Mouse (Mus musculus) kidney, embryonic 14.5 days (tissue): Measurements from ENCODE around the gene Agap3. TPM values are rescaled to one million over a fixed set of nuclear protein-coding genes. Genes with fewer than 3 reads are reported as not detected.
A peak's percentile ranks its signal among the peaks of the same experiment; 100 is the strongest.

Source experiments
- ATAC-seq: fragments of 200-750 bp; cut with Nextera tagmentation; 2 replicates; pipeline ENCODE4 v1.8.0; 2017; ENCODE audit warnings: moderate number of reproducible peaks, mild to moderate bottlenecking, moderate TSS enrichment, moderate library complexity; ENCODE audit not compliant: low FRiP score, low TSS enrichment
- H3K27ac ChIP-seq: fragments of 300-500 bp; sonication (generic); 2 replicates; pipeline ENCODE4 v1.5.1; 2014; ENCODE audit warnings: low read depth, mild to moderate bottlenecking, low read length, moderate library complexity, mixed read lengths
- H3K27me3 ChIP-seq: fragments of 300-500 bp; sonication (generic); 2 replicates; pipeline ENCODE4 v1.6.1; 2014; ENCODE audit warnings: mild to moderate bottlenecking, low read length; ENCODE audit not compliant: control insufficient read depth, insufficient read depth
- H3K36me3 ChIP-seq: fragments of 300-500 bp; sonication (generic); 2 replicates; pipeline ENCODE4 v1.6.1; 2014; ENCODE audit warnings: low read length, mixed read lengths; ENCODE audit not compliant: control insufficient read depth, insufficient read depth
- H3K4me1 ChIP-seq: fragments of 300-500 bp; sonication (generic); 2 replicates; pipeline ENCODE4 v1.6.1; 2014; ENCODE audit warnings: low read length, mixed read lengths; ENCODE audit not compliant: control insufficient read depth, insufficient read depth
- H3K4me2 ChIP-seq: fragments of 300-500 bp; sonication (generic); replicated peaks from 2 replicates; pipeline ENCODE4 v1.6.1; 2014; ENCODE audit warnings: low read depth, mild to moderate bottlenecking, low read length
- H3K4me3 ChIP-seq: fragments of 300-500 bp; sonication (generic); 2 replicates; pipeline ENCODE4 v1.5.1; 2014; ENCODE audit warnings: mild to moderate bottlenecking, low read length
- H3K9ac ChIP-seq: fragments of 300-500 bp; sonication (generic); 2 replicates; pipeline ENCODE4 v1.6.1; 2014; ENCODE audit warnings: low read depth, mild to moderate bottlenecking, low read length, moderate library complexity
- H3K9me3 ChIP-seq: fragments of 300-500 bp; sonication (generic); 2 replicates; pipeline ENCODE4 v1.6.1; 2016; ENCODE audit warnings: low read length; ENCODE audit not compliant: control insufficient read depth
- WGBS: fragments of 180-500 bp; shearing (Covaris S2); extraction: QIAGEN DNeasy Blood & Tissue Kit; methylation state at CpG from one replicate; pipeline ENCODE4 v1.1.7; 2014; 5-methylcytosine and 5-hydroxymethylcytosine counted together
- polyA plus RNA-seq: library from polyadenylated mRNA; unstranded; fragments of >200 nt; fragmentation: Nextera tagmentation; extraction: Ambion mirVana; gene quantifications from 2 replicates; pipeline ENCODE4 v1.2.1, GENCODE M21; 2014

Gene Agap3
- polyA plus RNA-seq, 1 experiment from 2014 or later, result 24.7 TPM

DNA sequence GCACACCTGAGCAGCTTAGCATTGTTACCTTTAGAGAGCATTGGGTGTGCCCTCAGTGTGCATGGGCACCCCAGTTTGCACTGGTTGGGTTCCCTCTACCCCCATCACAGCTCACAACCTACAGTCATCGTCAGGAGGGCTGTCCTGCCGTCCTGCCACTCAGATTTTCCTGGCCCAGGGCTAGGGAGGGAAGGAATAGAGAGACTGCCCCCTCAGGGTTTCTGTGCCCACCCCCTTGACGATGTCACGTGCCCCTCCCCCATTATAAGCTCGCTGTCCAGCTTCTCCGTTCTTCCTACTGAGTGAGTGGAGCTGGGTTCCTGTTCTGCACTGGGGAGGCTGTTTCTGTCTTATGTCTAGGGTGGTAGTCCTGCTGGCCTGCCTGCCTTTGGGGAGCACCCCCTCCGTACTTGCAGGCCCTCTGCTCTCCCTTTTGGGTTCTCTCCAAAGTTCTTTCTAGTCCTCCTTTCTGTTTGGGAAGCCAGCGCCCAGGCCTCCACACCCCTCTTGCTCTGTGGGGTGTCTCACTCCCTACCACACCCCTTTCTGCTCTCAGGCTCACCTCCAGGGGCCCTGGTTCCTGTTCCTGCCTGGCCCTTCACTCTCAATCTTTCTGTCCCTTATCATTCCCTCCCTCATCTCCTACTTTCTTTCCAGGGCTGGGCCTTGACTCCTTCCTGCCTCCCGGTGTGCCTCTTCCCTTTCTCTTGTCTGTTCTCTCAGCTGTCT lies 25.3 kb upstream of the Agap3 start:
- H3K9me3 ChIP-seq, result no peaks in the 10 kb centered on the region
- H3K4me1 ChIP-seq, result peaks cover 31% of the 10 kb centered on the region
- no peak for ATAC-seq
- peak overlapping the region; percentile 86 for H3K4me2 ChIP-seq
- H3K36me3 ChIP-seq, result peaks cover 25% of the 10 kb centered on the region
- H3K27me3 ChIP-seq, result no peaks in the 10 kb centered on the region
- H3K27ac ChIP-seq, result no peak overlapping the region
- 9% methylated on average over 9 of the region's 9 CpGs for WGBS
- H3K9ac ChIP-seq, result peak overlapping the region; percentile 66; the same call in 1 of the 2 replicates
- H3K4me3 ChIP-seq, result peak overlapping the region; percentile 63

DNA sequence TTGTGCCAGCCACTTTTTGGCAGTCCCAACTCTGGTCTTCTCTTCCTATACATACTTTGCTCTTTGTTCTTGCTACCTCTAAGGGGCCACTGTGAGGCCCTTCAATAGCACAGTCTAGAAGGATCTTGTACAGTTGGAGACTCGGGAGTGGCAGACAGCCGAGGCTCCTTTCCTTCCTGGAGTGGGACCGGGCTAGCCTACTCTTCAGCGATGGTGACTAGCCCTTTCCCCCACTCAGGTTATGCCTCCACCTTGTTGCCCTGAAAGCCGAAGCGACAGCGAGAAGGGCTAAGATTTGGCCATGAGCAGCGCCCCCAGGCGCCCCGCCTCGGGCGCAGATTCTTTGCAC lies 24.7 kb upstream of the Agap3 start:
- peak overlapping the region; percentile 49; the same call in 1 of the 2 replicates for H3K27ac ChIP-seq
- no peak for ATAC-seq

DNA sequence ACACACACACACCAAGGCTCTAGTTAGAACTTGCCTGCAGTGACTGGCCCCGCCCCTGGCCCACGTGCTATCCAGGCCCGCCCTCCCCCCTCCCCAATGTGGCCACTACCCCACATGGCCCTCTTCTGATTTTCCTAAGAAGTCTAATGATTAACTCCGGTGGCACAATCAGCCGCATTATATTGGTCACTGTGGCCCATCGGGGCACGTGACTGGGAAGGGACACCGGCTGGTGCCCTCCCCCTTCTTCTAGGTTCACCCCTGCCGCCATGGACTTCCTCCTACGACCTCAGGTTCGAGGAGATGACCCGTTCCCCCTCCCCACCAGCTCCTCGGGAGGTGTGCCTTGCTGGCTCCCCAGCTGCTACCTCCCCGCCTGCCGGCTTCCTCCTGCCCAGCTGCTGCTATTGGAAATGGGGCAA lies 24.0 kb upstream of the Agap3 start:
- 7% methylated on average over 15 of the region's 15 CpGs for WGBS
- Histone ChIP-seq H3K4me3 (peak overlapping the region; percentile 22; the same call in 1 of the 2 replicates), H3K27me3 (no peaks in the 10 kb centered on the region)

More for the DNA sequence above, 24.7 kb upstream of the Agap3 start:
- Histone ChIP-seq H3K4me3 (peak overlapping the region; percentile 63; the same call in 1 of the 2 replicates), H3K36me3 (peaks cover 30% of the 10 kb centered on the region), H3K9ac (peak overlapping the region; percentile 9; the same call in 1 of the 2 replicates), H3K4me1 (peaks cover 31% of the 10 kb centered on the region), H3K27me3 (no peaks in the 10 kb centered on the region), H3K4me2 (peak overlapping the region; percentile 86), H3K9me3 (no peaks in the 10 kb centered on the region)
- WGBS, result 20% methylated on average over 12 of the region's 12 CpGs

DNA sequence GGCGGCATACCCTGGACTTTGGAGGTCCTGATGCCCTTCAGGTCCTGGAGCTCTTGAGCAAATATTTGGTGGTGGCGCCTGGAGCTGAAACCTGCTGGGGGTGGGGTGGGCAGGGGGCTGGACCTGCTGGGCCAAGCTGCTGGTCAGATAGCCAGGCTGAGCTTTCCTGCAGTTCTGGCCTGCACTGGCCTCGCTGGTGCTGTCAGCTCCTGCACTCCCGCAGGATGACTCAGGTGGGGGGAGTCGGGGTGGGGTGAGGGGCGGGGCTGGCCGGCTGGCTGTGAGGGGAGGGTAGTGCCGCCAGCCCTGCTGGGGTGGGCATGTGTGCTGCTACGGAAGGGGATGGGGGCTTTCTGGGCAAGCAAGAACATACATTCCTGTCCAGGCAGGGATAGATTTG lies 23.4 kb upstream of the Agap3 start:
- peak overlapping the region; percentile 38; the same call in 1 of the 2 replicates for H3K27ac ChIP-seq

More for the DNA sequence above, 24.0 kb upstream of the Agap3 start:
- Histone ChIP-seq H3K4me2 (peak overlapping the region; percentile 34), H3K9me3 (no peaks in the 10 kb centered on the region), H3K27ac (peak overlapping the region; percentile 38; the same call in 1 of the 2 replicates), H3K4me1 (peaks cover 25% of the 10 kb centered on the region), H3K36me3 (peaks cover 37% of the 10 kb centered on the region), H3K9ac (peak overlapping the region; percentile 38)
- 0 out of 2 replicates have a peak, but pooled peaks have one; percentile 2 for ATAC-seq

DNA sequence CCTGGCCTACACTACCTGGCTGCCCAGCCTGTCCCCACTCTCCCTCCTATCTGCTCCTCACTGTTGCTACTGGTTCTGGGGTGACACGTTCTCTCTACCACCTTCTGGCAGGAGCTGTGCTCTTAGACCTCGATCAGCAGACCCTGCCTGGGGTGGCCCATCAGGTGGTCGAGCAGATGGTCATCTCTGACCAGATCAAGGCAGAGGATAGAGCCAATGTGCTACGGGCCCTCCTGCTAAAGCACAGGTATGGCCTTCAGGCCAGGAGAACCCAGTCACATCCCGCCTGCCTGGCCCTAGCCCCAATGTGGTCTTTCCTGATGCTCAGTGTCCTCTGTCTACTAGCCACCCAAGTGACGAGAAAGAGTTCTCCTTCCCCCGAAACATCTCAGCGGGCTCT lies 18.0 kb upstream of the Agap3 start:
- H3K4me2 ChIP-seq, result no peak overlapping the region
- ATAC-seq, result no peak
- H3K36me3 ChIP-seq, result peaks cover 90% of the 10 kb centered on the region
- H3K9ac ChIP-seq, result no peak overlapping the region
- no peaks in the 10 kb centered on the region for H3K9me3 ChIP-seq
- H3K27me3 ChIP-seq, result no peaks in the 10 kb centered on the region
- H3K4me3 ChIP-seq, result no peak overlapping the region
- H3K27ac ChIP-seq, result no peak overlapping the region
- 90% methylated on average over 8 of the region's 8 CpGs for WGBS
- no peaks in the 10 kb centered on the region for H3K4me1 ChIP-seq

More for the DNA sequence above, 23.4 kb upstream of the Agap3 start:
- no peaks in the 10 kb centered on the region for H3K9me3 ChIP-seq
- peaks cover 25% of the 10 kb centered on the region for H3K4me1 ChIP-seq
- H3K4me3 ChIP-seq, result peak overlapping the region; percentile 22; the same call in 1 of the 2 replicates
- 22% methylated on average over 9 of the region's 9 CpGs for WGBS
- peaks cover 43% of the 10 kb centered on the region for H3K36me3 ChIP-seq
- no peaks in the 10 kb centered on the region for H3K27me3 ChIP-seq
- no peak for ATAC-seq
- H3K9ac ChIP-seq, result peak overlapping the region; percentile 38
- peak overlapping the region; percentile 34 for H3K4me2 ChIP-seq

DNA sequence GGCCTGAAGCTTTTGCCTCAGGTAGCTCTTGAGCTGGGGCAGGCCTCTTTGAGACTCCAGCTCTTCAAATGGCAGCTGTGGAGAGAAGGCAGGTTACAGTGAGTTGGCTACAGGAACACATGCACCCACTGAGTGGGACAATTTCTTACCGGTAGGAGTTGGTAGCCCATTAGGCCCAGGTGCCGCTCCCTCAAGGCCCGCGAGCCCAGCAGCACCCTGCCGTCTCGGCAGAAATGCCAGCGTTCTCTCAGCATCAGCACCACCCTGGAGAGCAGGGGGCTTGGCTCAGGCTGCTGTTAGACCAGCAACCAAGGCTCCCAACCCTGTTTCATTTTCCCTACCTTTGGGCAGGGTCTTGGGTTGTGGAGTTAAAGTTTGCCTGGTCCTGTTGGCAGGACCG lies 10.8 kb upstream of the Agap3 start:
- no peak for ATAC-seq
- peaks cover 68% of the 10 kb centered on the region for H3K36me3 ChIP-seq
- H3K4me3 ChIP-seq, result no peak overlapping the region
- no peaks in the 10 kb centered on the region for H3K9me3 ChIP-seq
- H3K4me2 ChIP-seq, result no peak overlapping the region
- H3K27me3 ChIP-seq, result no peaks in the 10 kb centered on the region
- H3K4me1 ChIP-seq, result peaks cover 12% of the 10 kb centered on the region
- WGBS, result 93% methylated on average over 8 of the region's 8 CpGs
- no peak overlapping the region for H3K27ac ChIP-seq
- no peak overlapping the region for H3K9ac ChIP-seq

DNA sequence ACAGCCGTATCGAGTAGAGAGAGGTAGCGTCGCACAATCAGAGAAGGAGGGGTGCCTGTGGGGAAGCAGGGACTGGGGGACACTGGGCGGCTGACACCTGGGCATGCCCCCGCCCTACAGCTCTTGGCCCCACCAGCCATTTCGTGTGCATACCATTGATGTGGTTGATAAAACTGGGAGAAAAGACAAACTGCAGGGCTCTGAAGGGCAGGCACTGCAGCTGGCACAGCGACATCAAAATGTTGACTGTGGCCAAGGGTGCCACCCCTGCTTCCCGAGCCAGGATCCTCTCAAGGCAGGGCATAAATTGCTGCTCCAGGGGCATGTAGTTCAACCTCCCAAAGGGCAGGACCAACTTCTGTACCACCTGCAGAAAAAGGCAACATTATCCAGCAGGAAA lies 9.9 kb upstream of the Agap3 start:
- Histone ChIP-seq H3K27me3 (no peaks in the 10 kb centered on the region), H3K36me3 (peaks cover 62% of the 10 kb centered on the region), H3K4me2 (no peak overlapping the region), H3K4me1 (peaks cover 12% of the 10 kb centered on the region), H3K9me3 (no peaks in the 10 kb centered on the region), H3K4me3 (no peak overlapping the region), H3K9ac (no peak overlapping the region), H3K27ac (no peak overlapping the region)
- WGBS, result 89% methylated on average over 9 of the region's 9 CpGs
- ATAC-seq, result no peak

DNA sequence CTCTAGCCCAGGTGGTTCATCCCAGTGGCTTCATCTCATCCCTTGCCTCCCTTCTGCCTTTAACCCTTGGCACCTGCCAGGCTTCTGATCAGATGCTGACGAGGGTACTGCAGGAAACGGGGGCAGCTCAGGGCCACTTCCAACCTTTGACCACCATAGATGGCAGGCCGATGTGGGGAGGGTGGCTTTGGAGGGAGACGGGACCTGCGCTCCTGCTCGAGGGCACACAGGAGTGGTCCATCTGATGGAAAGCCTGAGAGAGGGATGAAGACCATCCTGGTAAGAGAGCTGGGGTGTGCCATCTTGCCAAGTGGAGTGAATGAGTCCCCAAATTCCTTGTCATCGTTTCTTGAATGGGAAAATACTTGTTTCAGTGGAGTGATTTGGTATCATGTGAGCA lies 8.8 kb upstream of the Agap3 start:
- no peak overlapping the region for H3K4me2 ChIP-seq
- WGBS, result 90% methylated on average over 7 of the region's 7 CpGs
- H3K4me3 ChIP-seq, result no peak overlapping the region
- H3K27ac ChIP-seq, result no peak overlapping the region
- H3K36me3 ChIP-seq, result peaks cover 54% of the 10 kb centered on the region
- peaks cover 15% of the 10 kb centered on the region for H3K4me1 ChIP-seq
- no peaks in the 10 kb centered on the region for H3K9me3 ChIP-seq
- H3K9ac ChIP-seq, result no peak overlapping the region
- ATAC-seq, result no peak
- no peaks in the 10 kb centered on the region for H3K27me3 ChIP-seq

DNA sequence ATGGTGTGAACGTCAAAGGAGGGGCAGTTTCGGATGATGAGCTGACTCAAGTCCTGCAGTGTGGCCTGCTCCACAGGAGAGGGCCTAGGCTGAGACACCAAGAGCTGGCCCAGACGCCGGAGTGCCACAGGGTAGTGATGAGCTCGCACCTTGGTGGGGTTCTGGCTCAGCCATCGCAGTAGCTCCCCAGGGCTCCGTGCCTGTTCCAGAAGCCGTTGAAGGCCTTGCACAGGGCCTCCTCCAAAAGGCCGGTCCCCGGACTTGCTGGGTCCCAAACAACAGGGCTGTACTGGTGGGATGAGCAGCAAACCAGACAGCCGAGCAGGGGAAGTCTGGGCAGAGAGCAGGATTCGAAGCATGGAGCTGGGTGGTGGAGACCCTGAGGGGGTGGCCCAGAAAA lies 8.1 kb upstream of the Agap3 start:
- Histone ChIP-seq H3K36me3 (peaks cover 47% of the 10 kb centered on the region), H3K27ac (no peak overlapping the region), H3K27me3 (no peaks in the 10 kb centered on the region), H3K9ac (peak overlapping the region; percentile 90), H3K4me1 (peaks cover 15% of the 10 kb centered on the region), H3K9me3 (no peaks in the 10 kb centered on the region), H3K4me3 (peak overlapping the region; percentile 68), H3K4me2 (peak overlapping the region; percentile 52)
- 84% methylated on average over 12 of the region's 12 CpGs for WGBS
- ATAC-seq, result no peak
